Mouse (Mus musculus) urinary bladder, adult 18-20 months (tissue): ENCODE data around the gene Gm1043.

Experiments used
- DNase-seq, 2 experiments: peaks; one replicate each; pipeline ENCODE4 v3.0.0; 2022; ENCODE audit warnings: low spot score in 2 of 2, mixed read lengths in 2 of 2

Gm1043 gene

DNA sequence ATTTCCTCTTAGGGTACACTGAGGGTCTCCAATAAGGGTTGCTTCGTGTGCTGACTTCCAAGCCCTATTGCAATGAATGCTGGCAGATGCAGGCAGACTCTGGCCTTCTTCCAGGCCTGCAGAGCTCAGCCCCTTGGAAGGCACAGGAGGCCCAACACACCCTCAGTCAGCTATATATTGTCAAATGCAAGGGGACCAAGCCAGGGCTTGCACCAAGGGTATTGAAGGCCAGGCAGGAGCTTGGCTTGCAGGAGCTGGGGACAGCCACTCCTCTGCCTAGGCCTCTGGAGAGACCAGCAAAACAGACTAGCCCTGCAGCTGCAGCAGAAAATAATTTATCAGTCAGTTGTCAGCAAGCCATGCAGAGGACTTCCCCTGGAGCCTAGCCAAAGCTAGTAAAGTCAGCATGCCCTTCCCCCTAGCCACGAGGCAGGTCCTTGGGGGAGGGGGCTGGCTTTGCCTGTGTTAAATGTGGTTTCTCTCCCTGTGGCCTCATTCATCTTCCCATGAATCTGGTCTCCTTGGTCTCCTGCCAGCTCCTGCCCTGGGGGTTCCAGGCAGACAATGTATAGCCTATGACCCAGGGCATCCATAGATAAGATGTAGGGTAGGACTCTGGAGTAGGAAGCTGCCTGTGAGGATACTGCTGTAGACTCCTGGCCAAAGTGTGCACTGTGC lies 113.0 kb downstream of the Gm1043 start:
- no peak for DNase-seq

DNA sequence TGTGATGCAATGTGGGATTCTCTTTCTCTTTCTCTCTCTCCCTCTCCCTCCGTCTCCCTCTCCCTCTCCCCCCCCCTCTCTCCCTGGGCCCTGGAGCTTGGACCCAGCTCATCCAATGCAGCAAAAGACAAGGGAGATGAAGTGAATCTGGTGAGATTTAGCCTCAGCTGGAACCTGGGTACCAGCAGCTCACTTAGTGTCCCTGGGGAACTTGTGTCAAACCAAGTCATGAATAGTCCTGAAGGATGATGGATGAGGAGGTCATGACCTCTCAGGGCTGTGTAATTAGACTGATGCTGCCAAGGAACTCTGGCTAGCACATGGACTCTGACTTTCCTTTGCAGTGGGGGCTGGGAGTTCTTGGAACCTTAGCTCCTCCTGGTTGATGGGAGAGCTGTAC lies 117.1 kb downstream of the Gm1043 start:
- no peak for DNase-seq

DNA sequence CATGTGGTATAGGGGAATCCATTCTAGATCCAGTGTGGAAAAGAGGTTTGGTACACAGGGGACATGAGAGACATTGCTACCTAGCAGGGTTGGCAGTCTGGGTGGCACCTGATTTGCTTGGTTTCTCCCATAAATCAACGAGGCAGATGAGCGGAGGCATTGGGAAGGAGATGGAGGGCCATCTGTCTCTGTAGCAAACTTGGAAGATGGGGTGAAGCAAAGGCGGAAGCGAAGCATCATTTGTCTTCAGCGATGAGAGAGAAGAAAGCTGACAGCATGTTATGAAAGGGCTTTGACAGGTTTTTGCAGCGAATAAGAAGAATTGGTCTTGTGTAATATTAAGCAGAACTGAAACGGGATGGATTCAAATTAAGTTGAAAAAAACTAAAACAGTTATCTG lies 119.7 kb downstream of the Gm1043 start:
- DNase-seq: no peak

DNA sequence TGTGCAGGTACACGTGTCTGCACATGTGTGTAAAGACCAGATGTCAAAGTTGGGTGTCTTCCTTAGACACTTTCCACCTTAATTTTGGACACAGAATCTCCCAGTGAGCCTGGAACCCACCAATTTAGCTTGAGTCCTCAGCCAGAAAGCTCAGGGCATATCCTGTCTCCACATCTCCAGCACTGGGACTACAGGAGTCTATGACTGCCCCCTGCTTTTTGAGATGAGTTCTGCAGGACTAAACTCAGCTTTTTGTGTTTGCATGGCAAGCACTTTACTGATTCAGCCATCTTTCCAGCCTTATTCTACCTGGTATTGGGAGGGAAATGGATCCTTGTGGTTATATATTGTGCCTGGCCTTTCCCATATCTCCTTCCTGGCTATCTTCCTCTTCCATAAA lies 120.2 kb downstream of the Gm1043 start:
- no peak for DNase-seq

DNA sequence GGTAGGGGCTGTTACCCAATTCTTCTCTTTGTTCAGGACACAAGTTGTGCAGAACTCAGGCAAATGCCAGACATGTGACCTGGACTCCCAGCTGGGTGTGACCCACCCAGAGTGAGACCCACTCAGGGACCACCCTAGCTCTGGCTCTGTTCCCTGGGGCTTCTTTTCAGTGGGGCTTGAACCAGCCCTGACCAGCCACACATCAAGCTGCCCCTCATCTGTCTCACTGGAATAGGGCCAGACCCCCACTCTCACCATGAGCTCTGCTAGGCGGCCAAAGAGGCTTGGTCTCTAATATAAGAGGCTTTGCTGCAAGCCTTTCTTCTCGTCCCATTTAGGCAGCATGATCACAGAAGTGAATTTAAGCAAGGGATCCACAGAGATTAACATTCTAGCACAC lies 121.2 kb downstream of the Gm1043 start:
- no peak for DNase-seq

- no peak for DNase-seq
These were observed 128.0 kb downstream of the Gm1043 start for GRCm38 (mm10) chr5:37212938-37213708.

- DNase-seq: no peak
These were observed 128.5 kb downstream of the Gm1043 start for GRCm38 (mm10) chr5:37213709-37214103.

GRCm38 (mm10) chr5:37214614-37215013 lies 129.4 kb downstream of the Gm1043 start:
- no peak for DNase-seq

GRCm38 (mm10) chr5:37215276-37215675 lies 130.1 kb downstream of the Gm1043 start:
- no peak for DNase-seq

GRCm38 (mm10) chr5:37219615-37220014 lies 134.4 kb downstream of the Gm1043 start:
- DNase-seq: no peak

GRCm38 (mm10) chr5:37220575-37220974 lies 135.4 kb downstream of the Gm1043 start:
- no peak for DNase-seq

- no peak for DNase-seq
These were observed 136.4 kb downstream of the Gm1043 start for GRCm38 (mm10) chr5:37221563-37221962.

- no peak for DNase-seq
These were observed 137.1 kb downstream of the Gm1043 start for GRCm38 (mm10) chr5:37222316-37222715.

DNA sequence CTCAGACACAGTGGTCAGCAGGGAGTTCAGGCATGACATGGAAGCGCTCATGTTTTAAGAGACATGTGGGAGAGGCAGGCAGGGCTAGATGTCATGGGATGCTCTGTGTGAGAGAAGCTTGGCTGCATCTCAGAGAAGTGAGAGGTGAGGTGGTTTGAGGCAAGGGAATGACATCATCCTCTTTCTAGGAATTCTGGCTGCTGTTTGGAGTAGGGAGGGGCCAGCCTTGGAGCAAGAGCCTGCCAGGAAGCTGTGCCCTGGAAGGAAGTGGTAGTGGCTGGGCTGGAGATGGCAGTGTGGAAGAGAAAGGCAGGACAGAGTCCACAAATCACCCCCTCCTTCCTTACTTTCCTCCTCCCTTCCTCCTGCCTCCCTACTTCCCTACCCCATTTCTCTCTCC lies 140.5 kb downstream of the Gm1043 start:
- DNase-seq: no peak

- no peak for DNase-seq
These were observed 142.9 kb downstream of the Gm1043 start for GRCm38 (mm10) chr5:37227956-37228680.

- DNase-seq: no peak
These were observed 143.7 kb downstream of the Gm1043 start for GRCm38 (mm10) chr5:37228894-37229293.

DNA sequence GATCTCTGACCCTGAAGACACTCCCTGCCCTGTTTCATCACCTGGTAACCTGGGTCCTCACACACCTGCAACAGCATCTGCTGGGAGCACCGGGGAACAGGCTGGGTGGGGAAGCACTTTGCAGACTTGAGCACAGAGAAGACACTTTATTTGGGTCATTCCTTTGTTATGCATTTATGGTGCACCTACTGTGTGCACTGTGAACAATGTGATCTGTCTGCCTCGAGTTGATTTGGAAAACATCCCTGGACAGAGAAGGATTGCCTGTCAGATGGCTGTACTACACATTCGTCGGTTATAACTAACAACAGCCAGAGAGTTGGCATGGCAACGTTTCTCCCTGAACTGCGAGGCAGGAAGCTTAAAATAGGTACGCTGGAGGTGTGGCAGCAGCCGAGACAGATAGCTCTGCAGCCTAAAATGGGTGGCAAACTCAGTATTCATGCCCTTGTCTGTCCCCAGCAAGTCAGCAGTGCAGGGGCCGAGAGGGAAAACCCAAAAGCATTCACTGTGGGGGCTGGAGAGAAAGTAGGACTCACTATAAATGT lies 147.9 kb downstream of the Gm1043 start:
- no peak for DNase-seq

DNA sequence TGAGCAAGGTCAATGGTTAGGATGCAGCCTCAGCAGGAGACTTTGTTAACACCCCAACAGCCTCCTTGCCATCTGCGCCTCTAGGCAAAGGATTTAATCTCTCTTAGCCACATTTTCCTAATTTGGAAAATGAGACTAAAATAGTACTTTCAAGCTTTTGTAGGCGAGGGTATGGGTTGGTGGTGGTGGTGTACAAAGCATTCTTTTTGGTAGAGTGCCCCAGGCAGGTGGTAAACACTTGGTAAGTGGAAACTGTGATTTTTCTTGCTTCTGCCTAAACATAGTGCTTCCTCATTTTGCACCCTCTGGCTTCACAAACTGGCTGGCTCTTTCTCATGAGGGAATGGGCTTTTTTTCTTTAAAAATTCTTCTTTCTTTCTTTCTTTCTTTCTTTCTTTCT lies 153.5 kb downstream of the Gm1043 start:
- no peak for DNase-seq

DNA sequence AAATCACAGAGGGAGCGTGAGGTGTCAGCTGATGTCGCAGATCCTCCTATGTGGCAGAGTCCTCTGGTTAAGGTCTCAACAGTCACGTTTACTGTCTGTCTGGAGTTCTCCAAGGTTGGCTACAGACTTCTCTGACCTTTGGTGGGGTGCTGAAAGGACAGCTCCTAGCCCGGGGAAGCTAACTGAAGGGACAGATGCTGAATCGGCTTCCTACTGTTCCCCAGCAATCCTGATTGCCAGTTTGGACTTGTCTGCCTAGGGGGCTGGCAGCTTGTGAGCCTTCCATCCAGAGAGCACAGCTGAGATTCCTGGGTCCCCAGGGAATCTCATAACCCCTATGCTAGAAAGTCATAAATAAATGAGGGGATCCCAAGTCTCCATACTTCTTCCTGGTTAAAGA lies 155.4 kb downstream of the Gm1043 start:
- DNase-seq: no peak

GRCm38 (mm10) chr5:37241224-37241623 lies 156.1 kb downstream of the Gm1043 start:
- DNase-seq: no peak

- no peak for DNase-seq
These were observed 156.5 kb downstream of the Gm1043 start, which contains the start of gene Crmp1 for GRCm38 (mm10) chr5:37241651-37242151. Gene Crmp1 (plus strand): TSS chr5:37241940.
